Mouse (Mus musculus): ENCODE results near the gene Adgrv1.

The Adgrv1 gene

DNA sequence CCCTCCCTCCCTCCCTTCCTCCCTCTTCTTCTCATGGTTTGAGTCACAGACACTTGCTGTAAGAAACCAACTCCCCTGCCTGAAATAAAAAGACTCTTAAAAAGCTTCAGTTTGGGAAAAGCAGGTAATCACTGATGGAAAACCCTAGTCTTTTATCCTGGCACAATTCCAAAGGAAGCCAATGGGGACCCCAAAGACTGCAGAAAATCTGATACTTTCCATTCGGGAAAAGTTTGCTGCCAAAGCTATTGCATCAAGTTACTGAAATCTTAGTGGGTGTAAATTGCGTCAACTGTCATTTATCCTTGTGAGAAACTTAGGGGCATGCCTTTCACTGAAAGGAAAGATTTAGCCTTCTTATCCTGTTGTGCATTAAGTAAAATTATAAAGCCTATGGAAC is 398.9 kb downstream of the Adgrv1 start:
- DNase-seq: no peak

DNA sequence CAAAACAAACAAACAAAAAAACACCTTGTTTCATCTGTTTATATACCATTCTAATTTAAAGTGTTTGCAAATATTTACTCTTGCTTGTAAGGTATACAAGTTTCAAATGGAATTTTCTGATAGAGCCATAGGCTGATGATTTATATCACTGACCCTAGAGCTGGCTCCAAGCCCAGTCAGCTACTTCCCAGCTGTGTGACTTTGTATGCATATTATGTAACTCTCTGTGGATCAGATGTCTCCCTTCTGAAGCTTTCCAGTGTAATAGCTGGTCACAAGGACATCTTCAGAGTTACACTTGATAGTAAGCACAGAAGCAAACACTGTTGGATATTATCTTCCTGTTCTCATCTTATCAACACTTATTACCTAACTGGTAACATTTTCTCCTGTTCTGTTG is 400.1 kb downstream of the Adgrv1 start:
- DNase-seq: peak; percentile 40

DNA sequence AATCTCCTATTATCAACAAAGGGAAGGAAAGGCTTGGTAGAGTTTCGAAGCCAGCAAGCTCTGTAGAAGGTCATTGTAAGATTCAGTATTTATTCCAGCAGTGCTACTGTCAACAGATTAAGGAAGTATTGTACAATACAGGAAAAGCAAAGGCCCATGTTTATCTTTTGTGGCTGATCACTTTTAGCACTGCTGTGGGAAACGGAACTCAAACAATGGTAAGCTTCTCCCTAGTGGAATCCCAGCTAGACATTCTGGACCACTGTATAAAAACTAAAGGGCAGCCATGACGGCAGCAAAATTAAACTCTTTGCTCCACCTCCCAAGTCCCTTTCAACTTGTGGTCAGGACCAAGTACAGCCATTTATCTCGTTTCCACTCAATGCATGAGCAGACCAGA is 402.8 kb downstream of the Adgrv1 start:
- DNase-seq: no peak

DNA sequence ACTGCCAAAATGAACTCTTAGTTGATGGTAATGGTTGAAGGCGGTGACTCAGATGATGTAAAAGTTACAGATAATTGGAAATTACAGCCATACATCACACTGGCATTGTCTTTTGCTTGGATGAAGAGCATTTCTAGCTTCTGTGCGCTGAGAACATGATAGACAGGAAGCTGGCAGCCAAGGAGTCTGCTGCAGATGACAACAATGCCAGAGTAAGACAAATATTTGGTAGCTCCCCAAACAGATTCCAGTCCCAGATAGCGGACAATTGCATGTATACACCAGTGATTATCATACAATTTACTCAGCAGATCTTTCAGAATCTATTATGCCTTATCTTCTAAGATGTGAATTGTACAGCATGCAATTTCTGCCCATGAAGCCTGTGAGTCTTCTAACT is 409.2 kb downstream of the Adgrv1 start:
- no peak for DNase-seq

DNA sequence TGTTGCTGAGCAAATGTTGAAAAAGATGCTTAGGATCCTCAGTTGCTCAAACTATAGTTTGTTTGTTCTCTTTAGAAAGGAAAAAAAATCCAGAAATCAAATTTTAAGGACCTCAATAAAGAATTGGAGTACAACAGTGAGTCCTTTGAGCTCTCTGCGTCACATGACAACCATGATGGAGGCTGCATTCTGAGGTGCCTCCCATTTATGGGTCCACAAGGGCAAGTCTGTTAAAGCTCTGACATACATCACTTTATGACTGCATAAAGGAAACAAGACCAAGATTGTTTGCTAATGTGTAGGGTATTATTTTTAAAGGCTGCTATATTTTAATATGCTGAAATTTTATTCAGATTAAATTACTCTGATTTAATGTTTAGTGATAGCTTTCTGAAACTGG is 410.6 kb downstream of the Adgrv1 start:
- no peak for DNase-seq

DNA sequence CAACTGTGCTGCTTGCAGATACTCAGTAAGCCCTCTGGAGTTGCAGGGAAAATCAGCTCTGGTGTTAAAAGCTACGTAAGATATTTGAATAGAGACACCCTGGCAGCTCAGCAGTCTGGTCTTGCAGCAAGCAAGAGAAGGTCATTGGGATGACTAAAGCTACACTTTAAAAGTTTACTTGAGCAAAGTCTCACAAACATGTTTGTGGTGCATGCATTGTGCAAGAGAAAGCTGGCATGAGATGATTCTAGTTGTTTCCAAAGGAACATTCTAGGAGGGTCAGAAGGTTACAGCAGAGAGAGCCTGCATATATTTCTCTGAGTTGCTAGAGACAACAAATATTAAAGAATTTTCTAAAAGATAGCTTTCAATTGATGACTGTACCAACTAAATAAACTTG is 421.5 kb downstream of the Adgrv1 start:
- no peak for DNase-seq

DNA sequence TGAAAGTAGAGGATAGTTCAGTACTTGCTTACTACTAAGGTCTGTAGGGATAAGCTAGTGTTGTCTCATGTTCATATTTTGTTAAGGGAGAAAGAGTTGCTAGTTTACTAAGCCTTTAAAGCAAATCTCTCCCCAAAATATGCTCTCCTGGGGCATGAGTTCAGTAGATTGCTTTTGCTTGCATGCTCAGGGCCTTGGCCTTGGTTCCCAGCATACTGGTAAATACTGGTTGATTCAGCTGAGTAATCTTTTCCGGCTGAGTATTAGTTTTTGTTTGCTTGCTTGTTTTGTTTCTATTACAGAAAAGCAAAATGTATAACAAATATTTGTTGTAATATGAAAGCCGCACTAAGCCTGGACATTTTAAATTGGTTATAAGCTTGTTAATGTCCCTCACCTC is 422.4 kb downstream of the Adgrv1 start:
- DNase-seq: no peak

DNA sequence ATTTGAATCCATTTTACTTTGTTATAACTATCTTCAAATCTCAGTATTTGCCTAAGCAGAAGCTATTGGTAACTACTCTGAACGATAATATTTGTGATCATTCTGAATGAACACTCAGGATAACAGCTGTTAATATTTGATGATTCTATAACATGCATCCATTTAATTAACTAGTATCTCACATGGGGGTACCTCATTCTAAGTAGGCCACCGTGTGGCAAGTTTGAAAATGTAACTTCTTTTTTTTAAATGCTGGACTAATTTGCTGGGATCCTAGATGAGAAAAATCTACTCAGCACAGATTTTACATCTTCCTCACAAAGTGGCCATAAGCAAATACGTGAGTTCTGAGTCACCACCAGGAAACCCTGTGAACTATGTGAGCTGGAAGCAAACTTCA is 423.1 kb downstream of the Adgrv1 start:
- no peak for DNase-seq

DNA sequence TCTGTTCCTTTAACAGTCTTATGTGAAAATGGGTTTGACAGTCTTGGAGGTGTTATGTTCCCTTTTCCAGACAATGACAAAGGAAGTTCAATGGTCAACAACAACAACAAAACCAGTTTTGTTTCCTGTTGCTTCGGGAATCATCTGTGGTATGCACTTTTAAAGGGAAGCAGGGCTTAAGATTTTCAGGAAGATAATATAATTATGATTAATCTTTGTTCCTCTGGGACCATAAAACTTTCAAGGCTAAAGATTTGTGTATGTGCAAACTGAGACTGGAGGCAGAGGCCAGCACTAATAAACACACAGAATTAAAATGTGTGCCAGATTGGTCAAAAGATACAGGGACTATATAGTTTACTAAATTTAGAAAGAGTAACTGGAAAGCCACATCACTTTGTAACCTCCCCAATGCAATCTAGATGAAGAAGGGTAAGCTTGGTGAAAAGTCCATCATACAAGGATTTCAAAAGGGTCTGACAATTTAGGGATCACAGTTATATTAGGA is 424.8 kb downstream of the Adgrv1 start:
- DNase-seq: peak; percentile 40

DNA sequence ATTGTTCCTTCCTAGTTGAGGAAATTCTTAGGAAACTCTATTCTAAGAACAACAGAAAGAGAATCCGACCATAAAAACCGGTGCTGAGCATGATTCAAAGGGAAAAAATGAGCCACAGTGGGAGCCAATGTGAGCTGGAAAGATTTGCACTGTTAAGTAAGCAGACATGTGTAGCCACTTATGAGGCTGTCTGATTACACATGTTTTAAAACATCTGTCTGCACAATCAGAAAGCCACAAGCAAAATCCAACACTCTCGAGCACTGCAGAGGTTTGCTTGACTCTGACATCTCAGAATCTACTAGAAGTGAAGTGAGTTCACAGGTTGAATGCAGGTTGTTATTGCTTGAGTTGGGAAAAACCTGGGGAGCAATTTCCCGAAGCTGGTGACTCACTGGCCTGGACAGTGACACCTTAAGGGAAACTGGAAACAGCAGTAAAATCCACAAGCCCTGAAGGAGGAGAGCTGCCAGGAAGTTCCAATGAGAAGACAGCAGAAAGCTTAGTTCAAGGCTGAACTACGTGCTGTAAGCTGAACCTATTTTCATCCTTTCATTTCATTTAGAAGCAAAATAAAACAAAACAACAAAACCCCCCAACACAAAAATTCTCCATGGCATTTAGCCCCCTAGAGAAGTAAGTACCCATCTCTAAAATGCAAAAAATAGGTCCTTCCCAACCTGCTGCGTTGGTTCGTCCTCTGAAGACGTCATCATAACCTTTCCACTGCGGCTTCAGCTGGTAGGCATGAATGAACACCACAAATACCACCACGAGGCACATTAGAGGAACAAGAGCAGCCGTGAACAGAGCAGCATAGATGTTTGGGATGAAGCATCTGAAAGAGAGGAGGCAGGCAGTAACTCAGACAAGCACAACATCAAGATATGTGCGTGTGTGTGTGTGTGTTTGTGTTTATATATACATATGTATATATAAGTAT is 450.7 kb downstream of the Adgrv1 start:
- DNase-seq: no peak

DNA sequence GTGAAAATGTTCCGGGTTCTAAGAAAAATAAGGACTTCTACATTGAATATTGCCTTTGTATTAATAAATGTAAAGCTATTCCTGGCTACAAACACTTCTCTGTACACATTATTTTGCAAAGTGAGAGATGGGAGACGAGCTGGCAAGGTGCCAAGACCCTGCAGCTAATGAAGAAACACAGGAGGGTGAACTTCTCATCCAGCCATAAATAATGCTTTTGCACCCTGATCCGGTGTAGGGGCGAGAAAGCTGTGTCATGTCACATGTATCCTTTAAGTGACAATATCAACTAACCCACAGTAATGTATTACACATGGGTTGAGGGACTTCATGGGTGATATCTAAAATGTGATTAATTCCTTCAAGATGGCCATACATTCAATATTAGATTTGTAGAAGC is 451.5 kb downstream of the Adgrv1 start:
- no peak for DNase-seq

DNA sequence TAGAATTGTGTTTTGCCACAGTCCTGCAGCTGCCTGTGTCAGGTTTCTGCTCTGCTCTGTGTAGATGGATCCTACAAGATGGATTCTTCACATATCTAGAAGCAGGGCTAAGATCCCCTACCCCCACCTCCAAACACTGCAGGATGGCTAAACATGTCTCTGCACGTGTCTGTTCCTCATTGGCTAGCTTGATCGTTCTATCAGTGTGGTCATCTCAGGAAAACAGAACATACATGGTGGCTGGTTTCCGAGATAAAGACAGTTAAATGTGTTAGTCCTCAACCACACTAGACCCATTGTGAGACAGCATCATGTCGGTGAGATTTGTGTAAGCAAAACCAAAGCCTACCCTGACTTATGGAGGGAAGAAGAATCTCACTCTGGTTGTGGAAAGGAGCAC is 456.1 kb downstream of the Adgrv1 start:
- DNase-seq: no peak

DNA sequence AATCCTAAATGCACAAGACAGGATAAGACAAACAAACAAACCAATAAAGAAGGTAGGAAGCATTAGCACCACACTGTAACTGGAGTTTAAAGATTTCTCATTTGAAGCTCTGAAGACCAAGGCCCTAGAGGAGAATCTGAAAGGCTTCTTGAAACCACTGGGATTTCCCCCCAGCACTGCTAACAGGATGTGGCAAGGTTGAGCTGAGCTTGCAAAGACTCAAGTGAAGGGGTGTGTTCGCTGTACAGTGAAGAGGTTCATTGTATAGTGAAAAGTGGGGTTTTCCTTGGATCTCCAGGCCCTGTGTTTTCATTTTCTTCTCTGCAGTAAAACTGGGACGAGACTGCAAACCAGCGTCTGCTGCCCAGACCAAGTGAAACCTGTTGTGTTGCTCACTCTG is 456.9 kb downstream of the Adgrv1 start:
- DNase-seq: no peak

DNA sequence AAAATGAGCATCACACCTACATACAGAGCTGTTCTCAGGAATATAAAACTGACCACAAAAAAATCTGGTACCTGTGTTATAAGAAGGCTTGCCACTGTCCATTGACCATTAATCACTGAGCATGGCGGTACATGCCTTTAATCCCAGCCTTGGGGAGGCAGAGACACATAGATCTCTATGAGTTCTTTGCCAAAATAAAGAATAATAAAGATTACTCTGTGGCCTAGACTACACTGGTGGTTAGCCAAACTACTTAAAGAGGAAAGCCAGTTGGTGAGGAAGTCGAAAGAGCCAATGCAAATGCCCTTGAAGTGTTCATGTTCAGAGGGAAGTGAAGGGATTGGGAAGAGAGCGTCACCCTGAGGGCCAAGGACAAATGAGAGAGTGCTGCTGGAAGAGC is 461.8 kb downstream of the Adgrv1 start:
- DNase-seq: no peak

DNA sequence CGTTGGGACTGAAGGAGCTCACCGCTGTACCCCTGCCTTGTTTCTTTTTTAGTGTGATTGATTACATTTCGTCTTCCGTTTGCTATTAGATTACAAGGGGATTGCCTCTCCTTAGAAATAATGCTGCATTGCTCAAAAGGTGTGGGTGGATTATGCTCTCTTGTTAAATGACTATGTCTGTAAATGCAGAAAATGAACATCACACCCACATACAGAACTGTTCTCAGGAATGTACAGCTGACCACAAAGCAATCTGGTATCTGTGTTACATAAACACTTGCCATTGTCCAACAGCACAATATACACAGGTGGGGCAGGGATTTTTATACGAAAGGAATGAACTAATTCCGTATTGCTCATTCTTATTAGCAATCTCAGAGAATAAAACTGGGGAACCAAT is 465.5 kb downstream of the Adgrv1 start:
- no peak for DNase-seq

DNA sequence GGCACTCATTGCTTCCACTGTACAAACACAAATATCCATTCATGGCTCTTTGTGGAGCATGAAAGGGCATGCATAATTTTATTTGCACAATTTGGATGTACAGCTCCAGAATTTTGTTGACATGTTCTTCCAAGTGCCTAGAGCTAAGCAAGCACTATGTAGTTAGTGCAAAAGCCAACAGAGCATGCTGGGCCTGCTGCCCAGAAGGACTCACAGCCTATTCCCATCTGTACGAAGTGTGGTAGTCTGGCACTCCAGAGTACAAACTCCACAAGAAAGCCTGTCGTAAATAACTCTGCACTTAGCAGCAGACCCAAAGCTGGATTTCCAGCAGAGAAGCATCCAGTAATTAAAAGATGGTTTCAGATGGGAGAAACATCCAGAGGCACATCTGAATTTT is 473.1 kb downstream of the Adgrv1 start:
- DNase-seq: peak; percentile 19

DNA sequence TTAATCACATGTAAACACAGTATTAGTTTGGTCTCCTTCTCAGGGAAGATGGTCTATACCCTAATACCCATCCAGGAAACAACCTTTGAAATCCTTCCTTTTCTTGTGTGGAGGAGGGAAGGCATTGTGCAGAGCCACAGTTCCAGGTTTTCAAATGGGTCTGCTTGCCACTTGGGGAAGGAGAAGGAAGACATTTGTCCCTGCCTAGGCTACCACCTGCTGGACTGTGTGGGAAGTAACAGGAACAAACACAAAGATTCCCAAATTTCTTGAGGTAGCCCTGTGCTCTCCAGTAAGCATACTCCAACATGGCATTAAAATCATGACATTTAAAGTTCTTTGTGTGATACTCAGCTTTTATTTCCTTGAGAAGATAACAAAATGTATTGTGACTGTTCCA is 477.6 kb downstream of the Adgrv1 start:
- peak; percentile 64 for DNase-seq

DNA sequence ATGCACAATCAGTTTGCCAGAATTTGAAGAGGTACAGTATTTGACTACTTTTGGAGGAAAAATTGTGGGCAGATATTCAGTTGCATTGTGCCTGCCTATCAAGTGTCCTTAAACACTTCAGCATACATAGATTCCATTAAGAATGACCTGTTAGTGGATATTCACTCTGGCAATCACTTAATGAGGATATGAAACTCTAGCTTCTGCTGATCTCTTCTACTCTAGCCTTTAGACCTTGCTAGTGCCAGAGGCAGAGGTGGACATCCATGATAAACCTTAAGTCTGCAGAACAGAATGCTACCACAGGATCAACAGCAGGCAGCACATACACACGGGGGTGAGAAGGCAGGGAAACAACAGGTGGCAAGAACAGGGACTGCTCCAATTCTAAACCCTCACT is 488.5 kb downstream of the Adgrv1 start:
- DNase-seq: no peak

DNA sequence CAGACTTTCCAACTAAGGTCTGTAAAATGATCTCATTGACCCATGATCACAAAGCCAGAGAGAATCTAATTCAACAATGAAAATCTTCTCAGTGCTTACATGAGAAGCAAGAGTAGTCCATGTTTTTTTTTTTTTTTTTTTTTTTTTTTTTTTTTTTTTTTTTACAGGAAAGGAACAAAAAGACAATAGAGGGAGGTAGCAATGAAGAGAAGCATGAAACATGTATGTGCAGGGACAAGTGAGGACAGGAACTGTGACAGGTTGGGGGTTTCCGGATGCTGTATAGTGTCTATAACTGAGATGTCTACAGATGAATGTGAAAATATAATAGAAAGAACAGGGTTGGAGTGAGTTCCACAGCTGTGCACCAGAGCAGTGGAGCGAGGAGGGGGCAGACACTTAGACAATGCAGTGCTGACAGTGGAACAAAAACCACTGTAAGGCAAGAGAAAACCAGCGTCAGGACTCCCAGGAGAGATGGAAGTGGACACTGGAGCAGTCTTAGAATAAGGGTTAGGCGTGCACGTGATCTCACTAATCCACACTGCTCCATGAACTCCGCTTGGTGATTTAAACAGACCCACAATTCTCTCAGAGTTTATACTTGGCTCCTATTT is 490.6 kb downstream of the Adgrv1 start:
- no peak for DNase-seq

DNA sequence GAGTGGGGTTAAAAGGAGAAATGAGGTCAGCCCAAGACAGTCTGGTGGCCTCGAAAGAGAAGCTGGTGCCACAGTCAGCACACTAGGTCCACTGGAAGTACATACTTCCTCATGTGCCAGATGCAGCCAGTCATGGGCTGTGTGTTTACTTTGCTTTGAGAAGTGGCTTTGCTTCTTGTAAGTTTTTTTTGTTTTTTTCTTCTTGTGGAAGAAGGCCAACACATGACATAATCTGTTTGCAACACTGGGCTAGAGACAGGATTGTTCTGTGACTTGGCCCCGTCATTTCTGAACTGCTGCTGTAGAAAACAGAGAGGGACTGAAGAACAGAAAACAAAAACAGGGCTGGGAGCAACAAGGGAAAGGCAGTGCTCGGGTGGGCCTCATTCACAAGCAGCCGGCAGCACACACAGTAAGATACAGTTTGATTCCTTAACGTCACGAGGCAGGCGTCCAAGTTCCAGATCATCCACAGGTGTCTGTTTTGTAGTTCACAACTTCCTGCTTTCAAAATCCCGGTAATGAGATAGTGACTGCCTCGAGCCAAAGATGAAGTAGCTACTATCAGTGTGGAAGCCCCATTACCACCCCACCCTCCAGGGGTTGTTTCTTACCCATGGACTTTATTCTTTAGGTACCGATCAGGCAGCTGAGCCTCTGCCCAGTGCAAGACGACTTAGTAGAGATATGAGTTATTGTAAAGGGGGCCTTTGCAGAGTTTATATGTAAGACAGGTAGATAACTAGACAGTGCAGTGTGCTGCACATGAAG is 496.1 kb downstream of the Adgrv1 start:
- DNase-seq: peak; percentile 63

DNA sequence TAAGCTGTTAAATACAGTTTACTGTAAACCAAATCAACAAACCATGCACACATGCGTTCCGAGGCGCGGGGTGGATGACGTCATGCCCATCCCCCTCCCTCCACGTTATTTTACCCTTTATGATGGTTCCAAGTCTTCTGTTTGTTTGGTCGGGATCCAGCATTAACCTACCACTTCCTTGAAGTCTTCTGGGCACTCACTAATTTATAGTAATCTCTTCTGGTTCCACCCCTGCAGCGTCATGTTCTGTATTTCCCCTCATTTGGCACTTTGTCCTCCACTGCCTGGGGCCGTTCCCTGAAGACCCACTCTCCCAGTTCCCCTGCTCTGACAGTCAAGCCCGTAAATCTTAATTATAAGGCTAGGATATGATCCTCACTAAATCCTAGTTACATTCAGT is 497.0 kb downstream of the Adgrv1 start:
- no peak for DNase-seq

DNA sequence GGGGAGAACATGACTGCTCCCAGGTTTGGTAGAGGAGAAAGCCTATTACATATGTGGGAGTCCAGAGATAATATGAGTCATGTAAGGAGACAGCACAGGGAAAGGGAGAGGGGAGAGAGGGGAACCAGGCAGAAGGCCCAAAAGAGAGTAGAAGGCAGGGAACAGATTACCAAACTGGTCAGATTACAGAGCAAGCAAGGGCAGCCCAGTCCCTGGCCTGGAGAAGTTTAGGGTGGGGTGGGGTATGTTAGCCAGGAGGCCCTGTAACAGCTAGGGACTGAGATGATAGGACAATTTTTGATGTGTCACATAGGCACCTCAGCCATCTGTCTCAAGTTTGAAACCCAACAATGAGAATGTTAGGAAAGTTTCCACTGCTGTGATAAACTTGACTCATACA is 498.5 kb downstream of the Adgrv1 start:
- DNase-seq: no peak

DNA sequence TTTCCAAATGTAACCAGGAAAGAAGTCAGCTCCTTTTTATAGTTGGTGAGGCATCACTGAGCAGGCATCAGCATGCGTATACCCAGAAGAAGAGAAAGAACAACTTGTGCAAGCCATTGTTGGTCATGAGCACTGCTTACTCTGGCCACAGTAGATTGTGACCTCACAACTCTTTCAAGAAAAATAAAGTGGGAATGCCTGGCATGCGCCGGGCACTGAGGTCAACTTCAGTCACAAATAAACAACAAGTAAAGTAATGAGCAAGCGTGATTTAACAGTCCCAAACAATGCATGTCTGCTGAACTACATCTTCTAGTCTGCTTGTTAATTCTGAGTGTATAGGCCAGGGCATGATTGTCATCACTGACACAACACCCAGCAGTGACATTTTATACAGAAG is 499.6 kb downstream of the Adgrv1 start:
- DNase-seq: peak; percentile 52

DNA sequence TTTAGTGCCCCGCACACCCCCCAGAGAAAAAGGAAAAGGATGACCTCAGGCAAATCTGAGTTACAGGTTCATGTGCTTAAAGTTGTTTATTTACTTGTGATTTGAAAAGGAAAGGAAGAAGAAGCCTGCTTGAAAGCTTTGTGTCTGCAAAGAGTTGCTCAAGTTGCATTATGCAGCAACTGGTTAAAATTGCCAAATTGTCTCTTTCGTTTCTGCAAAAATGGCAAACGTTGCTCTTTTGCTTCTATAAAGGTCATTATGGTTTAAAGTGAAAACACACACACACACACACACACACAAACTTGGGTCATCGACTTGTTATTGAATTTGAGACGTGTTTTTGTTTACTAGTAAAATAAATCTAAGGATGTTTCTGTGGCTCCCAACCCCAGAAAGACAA is 500.3 kb downstream of the Adgrv1 start:
- no peak for DNase-seq

Data from kidney, adult 9 months (tissue).